Mouse (Mus musculus) testis, adult 2 months (tissue): Measurements from ENCODE around the gene Sec16a.

Source experiments
- CTCF ChIP-seq: fragments of 200-500 bp; IDR thresholded peaks from 2 replicates; pipeline ENCODE4 v1.5.1; 2012; ENCODE audit warnings: low read depth, mild to moderate bottlenecking, inconsistent platforms, low read length, moderate library complexity; ENCODE audit not compliant: control insufficient read depth, insufficient read depth, insufficient replicate concordance
- POLR2A ChIP-seq: fragments of 200-500 bp; IDR thresholded peaks from 2 replicates; pipeline ENCODE4 v1.6.1; 2012; ENCODE audit warnings: low read depth, mild to moderate bottlenecking, inconsistent platforms, low read length, moderate library complexity; ENCODE audit not compliant: control insufficient read depth

DNA sequence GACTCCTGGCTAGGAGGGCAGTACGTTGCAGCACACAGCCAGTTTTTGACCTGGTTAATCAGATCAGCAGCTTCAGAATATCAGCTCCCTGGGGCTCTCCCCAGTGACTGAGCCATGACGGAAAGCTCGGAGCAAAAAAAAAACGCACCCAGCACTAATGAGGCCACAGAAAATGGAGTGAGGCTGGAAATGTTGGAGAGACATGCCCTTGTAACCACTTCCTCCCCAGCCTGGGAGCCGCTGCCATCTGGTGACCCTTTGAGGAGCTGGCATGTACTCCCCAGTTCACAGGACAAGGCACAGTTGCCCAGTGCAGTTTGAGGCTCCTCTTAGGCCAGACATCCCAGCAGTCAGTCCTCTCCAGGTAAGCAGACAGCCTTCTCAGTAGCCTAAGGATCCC is 34.9 kb downstream of the Sec16a start:
- no peak for TF ChIP-seq POLR2A
- TF ChIP-seq CTCF, result no peak
